16 mouse cellular contexts compared by ENCODE assay signal in genomic region chr4:31608811-31609210, GRCm38 (mm10).
DNase-seq lines count a peak whose midpoint lies in the region; ATAC-seq and TF ChIP-seq lines count a peak whose summit lies in the region.
"Had no signal": no experiment of that assay in that cellular context is flagged by ENCODE, and none has a peak within 500 bp of the region (broad histone marks: within the 10 kb centered on the region; RNA-seq: fewer than 3 reads in every experiment).

No protein-coding gene starts in this region.

- intact Hi-C loops in left cerebral cortex, postnatal 36 days (cut with DNase I): no loop called here
- intact Hi-C loops in heart, postnatal 14 days (cut with DNase I): no loop called here

- 59% methylated on average over 8 of the region's 8 CpGs for WGBS in embryonic facial prominence, embryonic 14.5 days
- WGBS in embryonic facial prominence, embryonic 10.5 days: 84% methylated on average over 8 of the region's 8 CpGs
- 75% methylated on average over 8 of the region's 8 CpGs for WGBS in kidney, adult 2 months

- no peak overlapping the region for H3K9ac ChIP-seq in embryonic facial prominence, embryonic 14.5 days (ENCODE audit: low read depth, low read length)
- H3K9ac ChIP-seq: embryonic facial prominence, embryonic 13.5 days; hindbrain, embryonic 14.5 days; liver, embryonic 15.5 days; midbrain, embryonic 13.5 days had no signal

- H3K4me1 ChIP-seq in embryonic facial prominence, embryonic 14.5 days (ENCODE audit: control insufficient read depth, insufficient read depth, low read length): peaks cover 19% of the 10 kb centered on the region
- peaks cover 23% of the 10 kb centered on the region for H3K4me1 ChIP-seq in embryonic facial prominence, embryonic 10.5 days
- no peaks in the 10 kb centered on the region for H3K4me1 ChIP-seq in kidney, adult 2 months (ENCODE audit: control insufficient read depth, insufficient read depth, low read length)
- H3K4me1 ChIP-seq: liver, embryonic 15.5 days had no signal

- no peak for TF ChIP-seq CTCF in kidney, adult 2 months (conservative IDR thresholded peaks at IDR 0.05; ENCODE audit: insufficient read depth, insufficient read length, low read depth, low read length)

- TF ChIP-seq POLR2A in kidney, adult 2 months (IDR thresholded peaks at IDR 0.05; ENCODE audit: low read depth, low read length): no peak

- peak; percentile 59 for DNase-seq in embryonic facial prominence, embryonic 14.5 days (ENCODE audit: low spot score)
- DNase-seq in embryonic facial prominence, embryonic 10.5 days (ENCODE audit: low spot score): no peak
- peak; percentile 8 for DNase-seq in 3T3-L1 (ENCODE audit: low read depth, low spot score)
- DNase-seq in cerebellum, postnatal 10 days: peak; percentile 72 to 77
- DNase-seq in left cerebral cortex, postnatal 36 days (ENCODE audit: low spot score in 2 of 2): peak; percentile 25 to 40
- no peak for DNase-seq in heart, postnatal 14 days
- no peak for DNase-seq in kidney, adult 2 months
- DNase-seq: adrenal gland, adult 2 months; kidney, adult 11 months; kidney, postnatal 4 days; lung, postnatal 4 days had no signal

- no peaks in the 10 kb centered on the region for H3K27me3 ChIP-seq in embryonic facial prominence, embryonic 14.5 days (replicated peaks; ENCODE audit: control insufficient read depth, insufficient read depth, low read length)
- H3K27me3 ChIP-seq in embryonic facial prominence, embryonic 10.5 days (replicated peaks; ENCODE audit: low read depth, poor library complexity, severe bottlenecking): no peaks in the 10 kb centered on the region
- no peaks in the 10 kb centered on the region for H3K27me3 ChIP-seq in kidney, adult 2 months (replicated peaks; ENCODE audit: control insufficient read depth, insufficient read depth, low read length)
- H3K27me3 ChIP-seq: embryonic facial prominence, embryonic 13.5 days; liver, embryonic 15.5 days had no signal

- no peaks in the 10 kb centered on the region for H3K9me3 ChIP-seq in embryonic facial prominence, embryonic 14.5 days (ENCODE audit: control insufficient read depth, low read length)
- 0 out of 2 replicates have a peak, but pooled peaks cover 2% of the 10 kb centered on the region for H3K9me3 ChIP-seq in embryonic facial prominence, embryonic 10.5 days
- H3K9me3 ChIP-seq: embryonic facial prominence, embryonic 13.5 days; liver, embryonic 15.5 days; midbrain, embryonic 13.5 days had no signal

- H3K27ac ChIP-seq in embryonic facial prominence, embryonic 14.5 days (replicated peaks; ENCODE audit: low read depth, low read length): no peak overlapping the region
- no peak overlapping the region for H3K27ac ChIP-seq in embryonic facial prominence, embryonic 10.5 days (replicated peaks)
- no peak overlapping the region for H3K27ac ChIP-seq in kidney, adult 2 months (ENCODE audit: insufficient read depth, low read depth, low read length)
- H3K27ac ChIP-seq: embryonic facial prominence, embryonic 13.5 days; hindbrain, embryonic 14.5 days; liver, embryonic 15.5 days; midbrain, embryonic 13.5 days had no signal

- no peak overlapping the region for H3K4me2 ChIP-seq in embryonic facial prominence, embryonic 14.5 days (ENCODE audit: low read depth, low read length)
- H3K4me2 ChIP-seq: embryonic facial prominence, embryonic 13.5 days; hindbrain, embryonic 14.5 days; liver, embryonic 15.5 days; midbrain, embryonic 13.5 days had no signal

- no peak for ATAC-seq in embryonic facial prominence, embryonic 14.5 days (ENCODE audit: low read depth)
- no peak for ATAC-seq in CD4-positive, CD25-positive, alpha-beta regulatory T cell, adult 4 months
- ATAC-seq: midbrain, embryonic 13.5 days had no signal

- no peaks in the 10 kb centered on the region for H3K36me3 ChIP-seq in embryonic facial prominence, embryonic 14.5 days (ENCODE audit: control insufficient read depth, insufficient read depth, low read length)
- H3K36me3 ChIP-seq in embryonic facial prominence, embryonic 10.5 days (replicated peaks): no peaks in the 10 kb centered on the region
- H3K36me3 ChIP-seq in kidney, adult 2 months (ENCODE audit: control insufficient read depth, insufficient read depth, low read length): no peaks in the 10 kb centered on the region
- H3K36me3 ChIP-seq: embryonic facial prominence, embryonic 13.5 days; liver, embryonic 15.5 days; midbrain, embryonic 13.5 days had no signal

- no peak overlapping the region for H3K4me3 ChIP-seq in embryonic facial prominence, embryonic 14.5 days (ENCODE audit: low read depth, low read length)
- H3K4me3 ChIP-seq in embryonic facial prominence, embryonic 10.5 days: no peak overlapping the region
- no peak overlapping the region for H3K4me3 ChIP-seq in kidney, adult 2 months (ENCODE audit: insufficient read depth, low read depth, low read length)
- H3K4me3 ChIP-seq: embryonic facial prominence, embryonic 13.5 days; liver, embryonic 15.5 days; midbrain, embryonic 13.5 days had no signal

Comparison
In these comparisons a context has a peak if more than half of its experiments do, and no peak if none do; other contexts are left out.
1. DNase-seq: peak in embryonic facial prominence, embryonic 14.5 days (single experiment), 3T3-L1 (single experiment), cerebellum, postnatal 10 days (2 of 2) and left cerebral cortex, postnatal 36 days (2 of 2); none in embryonic facial prominence, embryonic 10.5 days (single experiment), heart, postnatal 14 days (0 of 2) and kidney, adult 2 months (single experiment).